Mouse (Mus musculus) midbrain, embryonic 12.5 days (tissue): ENCODE data around the gene Zscan21. TPM values are rescaled to one million over a fixed set of nuclear protein-coding genes. Genes with fewer than 3 reads are reported as not detected.

Source experiments
- ATAC-seq: fragments of 200-750 bp; cut with Nextera tagmentation; 2 replicates; pipeline ENCODE4 v1.8.0; 2017; ENCODE audit warnings: low read depth, moderate TSS enrichment, moderate library complexity; ENCODE audit not compliant: low FRiP score
- H3K27ac ChIP-seq: fragments of 300-500 bp; sonication (generic); replicated peaks from 2 replicates; pipeline ENCODE4 v1.5.1; 2016; ENCODE audit warnings: mild to moderate bottlenecking
- H3K27me3 ChIP-seq: fragments of 300-500 bp; sonication (generic); 2 replicates; pipeline ENCODE4 v1.6.1; 2016; ENCODE audit warnings: mild to moderate bottlenecking
- H3K36me3 ChIP-seq: fragments of 300-500 bp; sonication (generic); 2 replicates; pipeline ENCODE4 v1.6.1; 2016
- H3K4me1 ChIP-seq: fragments of 300-500 bp; sonication (generic); 2 replicates; pipeline ENCODE4 v1.6.1; 2016
- H3K4me2 ChIP-seq: fragments of 300-500 bp; sonication (generic); replicated peaks from 2 replicates; pipeline ENCODE4 v1.6.1; 2016; ENCODE audit warnings: mild to moderate bottlenecking, moderate library complexity
- H3K4me3 ChIP-seq: fragments of 300-500 bp; sonication (generic); 2 replicates; pipeline ENCODE4 v1.5.1; 2016; ENCODE audit warnings: mild to moderate bottlenecking
- H3K9ac ChIP-seq: fragments of 300-500 bp; sonication (generic); replicated peaks from 2 replicates; pipeline ENCODE4 v1.6.1; 2016; ENCODE audit warnings: mild to moderate bottlenecking, moderate library complexity
- H3K9me3 ChIP-seq: fragments of 300-500 bp; sonication (generic); 2 replicates; pipeline ENCODE4 v1.6.1; 2016; ENCODE audit warnings: mild to moderate bottlenecking
- WGBS: fragments of 180-500 bp; shearing (Covaris S2); methylation state at CpG from one replicate; pipeline ENCODE4 v1.1.7; 2016; 5-methylcytosine and 5-hydroxymethylcytosine counted together
- polyA plus RNA-seq: library from polyadenylated mRNA; unstranded; fragments of >200 nt; fragmentation: Nextera tagmentation; extraction: Ambion mirVana; gene quantifications from 2 replicates; pipeline ENCODE4 v1.2.1, GENCODE M21; 2016

Zscan21 gene
- polyA plus RNA-seq, 1 experiment from 2014 or later = 109 TPM

GRCm38 (mm10) chr5:138137257-138137656 lies 20.6 kb downstream of the Zscan21 start:
- no peak overlapping the region for H3K4me3 ChIP-seq
- no peaks in the 10 kb centered on the region for H3K27me3 ChIP-seq
- 92% methylated on average over 4 of the region's 4 CpGs for WGBS
- no peak overlapping the region for H3K9ac ChIP-seq
- no peak overlapping the region for H3K27ac ChIP-seq
- H3K4me1 ChIP-seq = no peaks in the 10 kb centered on the region
- no peak for ATAC-seq
- H3K9me3 ChIP-seq = no peaks in the 10 kb centered on the region
- H3K4me2 ChIP-seq = no peak overlapping the region
- H3K36me3 ChIP-seq = peaks cover 46% of the 10 kb centered on the region

DNA sequence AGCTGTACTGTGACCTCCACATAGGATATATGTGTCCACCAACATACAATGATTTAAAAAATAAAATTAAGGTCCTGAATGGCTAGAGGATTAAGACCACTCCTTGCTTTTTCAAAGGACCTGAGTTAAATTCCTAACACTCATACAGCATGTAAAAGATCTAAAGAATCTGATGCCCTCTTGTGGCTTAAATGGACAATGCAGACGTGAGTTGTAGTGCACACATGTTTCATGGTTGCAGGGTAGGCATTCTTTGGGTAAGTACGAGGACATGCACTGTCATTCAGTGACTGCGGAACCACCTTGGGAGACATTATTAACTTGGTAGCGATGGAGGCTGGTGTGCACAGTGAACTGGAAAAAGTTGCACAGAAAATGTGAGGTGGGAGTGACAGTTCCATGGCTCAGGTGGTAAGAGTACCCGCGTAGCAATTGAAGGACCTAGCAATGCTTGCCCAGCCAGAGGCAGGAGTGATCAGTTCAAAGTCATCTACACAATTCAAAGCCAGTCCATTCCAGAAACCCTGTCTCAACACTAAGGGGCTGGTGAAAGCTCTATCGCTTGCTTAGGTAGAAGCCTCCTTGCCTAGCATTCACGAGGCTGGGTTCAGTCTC lies 21.3 kb downstream of the Zscan21 start:
- no peaks in the 10 kb centered on the region for H3K4me1 ChIP-seq
- no peak overlapping the region for H3K27ac ChIP-seq
- 65% methylated on average over 8 of the region's 8 CpGs for WGBS
- no peaks in the 10 kb centered on the region for H3K27me3 ChIP-seq
- H3K36me3 ChIP-seq = peaks cover 41% of the 10 kb centered on the region
- ATAC-seq = 0 out of 2 replicates have a peak, but pooled peaks have one; percentile 30
- no peak overlapping the region for H3K4me2 ChIP-seq
- no peak overlapping the region for H3K9ac ChIP-seq
- H3K4me3 ChIP-seq = no peak overlapping the region
- no peaks in the 10 kb centered on the region for H3K9me3 ChIP-seq

DNA sequence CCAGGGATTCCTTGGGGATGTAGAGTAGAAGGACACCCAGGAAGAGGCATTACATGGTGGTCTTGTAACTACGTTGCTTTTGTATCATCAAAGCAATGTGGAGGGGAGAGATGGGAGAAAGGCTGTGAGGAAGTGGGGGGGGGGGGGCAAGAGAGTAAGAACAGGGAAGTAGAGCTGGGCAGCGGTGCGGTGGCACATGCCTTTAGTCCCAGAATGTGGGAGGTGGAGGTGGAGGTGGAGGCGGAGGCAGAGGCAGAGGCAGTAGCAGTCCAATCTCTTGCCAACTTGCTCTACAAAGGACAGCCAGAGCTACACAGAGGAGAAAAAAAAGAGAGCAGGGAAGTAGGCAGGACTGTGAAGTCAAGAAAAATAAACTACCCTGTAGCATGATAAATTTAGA lies 21.9 kb downstream of the Zscan21 start:
- no peak overlapping the region for H3K27ac ChIP-seq
- ATAC-seq = no peak
- H3K4me1 ChIP-seq = no peaks in the 10 kb centered on the region
- peaks cover 41% of the 10 kb centered on the region for H3K36me3 ChIP-seq
- H3K4me2 ChIP-seq = no peak overlapping the region
- no peaks in the 10 kb centered on the region for H3K27me3 ChIP-seq
- no peak overlapping the region for H3K9ac ChIP-seq
- no peaks in the 10 kb centered on the region for H3K9me3 ChIP-seq
- no peak overlapping the region for H3K4me3 ChIP-seq
- 82% methylated on average over 4 of the region's 4 CpGs for WGBS

- 91% methylated on average over 3 of the region's 3 CpGs for WGBS
- no peak overlapping the region for H3K27ac ChIP-seq
These were observed 37.7 kb downstream of the Zscan21 start for GRCm38 (mm10) chr5:138154390-138154789.

GRCm38 (mm10) chr5:138155443-138155976 lies 38.8 kb downstream of the Zscan21 start, which contains the start of gene Zfp113:
Gene Zfp113 (minus strand): TSS chr5:138155744.
- ATAC-seq = peak; percentile 96
- WGBS = 0% methylated on average over 31 of the region's 31 CpGs
- Histone ChIP-seq H3K4me1 (peaks cover 9% of the 10 kb centered on the region), H3K4me2 (peak within 1 kb of the TSS; percentile 71), H3K9me3 (no peaks in the 10 kb centered on the region), H3K27ac (peak within 1 kb of the TSS; percentile 94), H3K9ac (peak within 1 kb of the TSS; percentile 81), H3K27me3 (no peaks in the 10 kb centered on the region), H3K36me3 (peaks cover 22% of the 10 kb centered on the region), H3K4me3 (peak within 1 kb of the TSS; percentile 69)

More at GRCm38 (mm10) chr5:138154390-138154789, 37.7 kb downstream of the Zscan21 start:
- H3K4me3 ChIP-seq = peak overlapping the region; percentile 69
- H3K36me3 ChIP-seq = peaks cover 28% of the 10 kb centered on the region
- H3K4me2 ChIP-seq = peak overlapping the region; percentile 71
- no peak for ATAC-seq
- H3K9me3 ChIP-seq = no peaks in the 10 kb centered on the region
- H3K4me1 ChIP-seq = peaks cover 9% of the 10 kb centered on the region
- H3K27me3 ChIP-seq = no peaks in the 10 kb centered on the region
- H3K9ac ChIP-seq = peak overlapping the region; percentile 81

- H3K27ac ChIP-seq = peak overlapping the region; percentile 57; the same call in 1 of the 2 replicates
These were observed 43.6 kb downstream of the Zscan21 start for GRCm38 (mm10) chr5:138160224-138160762.

GRCm38 (mm10) chr5:138160842-138161665 lies 44.4 kb downstream of the Zscan21 start, which contains the start of gene Cops6:
Gene Cops6 (plus strand): TSS chr5:138161071.
- Histone ChIP-seq H3K4me1 (peaks cover 12% of the 10 kb centered on the region), H3K27ac (peak within 1 kb of the TSS; percentile 57), H3K4me2 (peak within 1 kb of the TSS; percentile 56), H3K36me3 (peaks cover 37% of the 10 kb centered on the region), H3K9ac (peak within 1 kb of the TSS; percentile 65), H3K27me3 (no peaks in the 10 kb centered on the region), H3K9me3 (no peaks in the 10 kb centered on the region), H3K4me3 (peak within 1 kb of the TSS; percentile 69)
- under 1% methylated on average over 42 of the region's 42 CpGs for WGBS
- peak; percentile 95 for ATAC-seq

More at GRCm38 (mm10) chr5:138160224-138160762, 43.6 kb downstream of the Zscan21 start:
- ATAC-seq = peak; percentile 12
- H3K4me2 ChIP-seq = peak overlapping the region; percentile 56
- peak overlapping the region; percentile 69 for H3K4me3 ChIP-seq
- WGBS = 69% methylated on average over 7 of the region's 7 CpGs
- peak overlapping the region; percentile 32; the same call in 1 of the 2 replicates for H3K9ac ChIP-seq
- H3K4me1 ChIP-seq = peaks cover 12% of the 10 kb centered on the region
- no peaks in the 10 kb centered on the region for H3K9me3 ChIP-seq
- no peaks in the 10 kb centered on the region for H3K27me3 ChIP-seq
- peaks cover 30% of the 10 kb centered on the region for H3K36me3 ChIP-seq

DNA sequence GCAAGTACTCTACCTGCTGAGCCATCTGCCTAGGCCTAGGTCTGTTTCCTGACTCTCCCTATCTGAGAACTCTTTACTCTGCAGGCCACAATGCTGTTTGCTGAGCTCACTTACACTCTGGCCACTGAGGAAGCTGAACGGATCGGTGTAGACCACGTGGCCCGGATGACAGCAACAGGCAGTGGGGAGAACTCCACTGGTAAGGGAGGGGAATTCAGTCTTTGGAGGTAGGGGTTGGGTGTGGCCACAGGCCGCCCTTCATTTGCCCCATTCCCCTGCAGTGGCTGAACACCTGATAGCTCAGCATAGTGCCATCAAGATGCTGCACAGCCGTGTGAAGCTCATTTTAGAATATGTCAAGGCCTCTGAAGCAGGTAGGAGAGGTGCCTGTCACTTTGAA lies 46.3 kb downstream of the Zscan21 start:
- WGBS = 88% methylated on average over 6 of the region's 6 CpGs
- Histone ChIP-seq H3K9me3 (no peaks in the 10 kb centered on the region), H3K4me3 (no peak overlapping the region), H3K4me1 (peaks cover 15% of the 10 kb centered on the region), H3K9ac (no peak overlapping the region), H3K27ac (no peak overlapping the region), H3K4me2 (no peak overlapping the region), H3K27me3 (no peaks in the 10 kb centered on the region), H3K36me3 (peaks cover 57% of the 10 kb centered on the region)
- no peak for ATAC-seq

DNA sequence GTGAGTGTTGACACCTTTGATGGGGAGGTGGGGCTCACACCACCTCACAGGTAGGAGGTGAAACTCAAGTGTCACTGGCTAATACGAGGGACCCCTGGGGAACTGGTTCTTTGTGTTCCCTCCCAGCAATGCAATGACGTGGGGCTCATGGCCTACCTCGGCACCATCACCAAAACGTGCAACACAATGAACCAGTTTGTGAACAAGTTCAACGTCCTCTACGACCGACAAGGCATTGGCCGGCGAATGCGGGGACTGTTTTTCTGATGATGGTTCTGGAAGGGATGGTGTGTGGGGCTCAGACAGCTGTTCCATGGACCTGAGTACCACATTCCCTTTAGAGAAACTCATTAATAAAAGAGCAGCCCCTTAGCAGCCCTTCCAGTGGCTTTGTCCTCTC lies 46.9 kb downstream of the Zscan21 start:
- Histone ChIP-seq H3K4me3 (no peak overlapping the region), H3K27ac (no peak overlapping the region; the same call in 1 of the 2 replicates), H3K9me3 (no peaks in the 10 kb centered on the region), H3K4me2 (no peak overlapping the region), H3K36me3 (peaks cover 63% of the 10 kb centered on the region), H3K9ac (no peak overlapping the region), H3K4me1 (peaks cover 15% of the 10 kb centered on the region), H3K27me3 (no peaks in the 10 kb centered on the region)
- 62% methylated on average over 10 of the region's 10 CpGs for WGBS
- no peak for ATAC-seq

- Histone ChIP-seq H3K9ac (no peak overlapping the region), H3K4me2 (no peak overlapping the region), H3K27me3 (no peaks in the 10 kb centered on the region), H3K4me3 (no peak overlapping the region), H3K27ac (no peak overlapping the region), H3K36me3 (peaks cover 75% of the 10 kb centered on the region), H3K4me1 (peaks cover 24% of the 10 kb centered on the region), H3K9me3 (no peaks in the 10 kb centered on the region)
- whole genome bisulfite sequencing = 87% methylated on average over 8 of the region's 8 CpGs
- no peak for ATAC-seq
These were observed 48.9 kb downstream of the Zscan21 start for GRCm38 (mm10) chr5:138165594-138165993.

- peaks cover 23% of the 10 kb centered on the region for H3K4me1 ChIP-seq
- peak overlapping the region; percentile 90 for H3K4me2 ChIP-seq
- H3K4me3 ChIP-seq = peak overlapping the region; percentile 80
- WGBS = under 1% methylated on average over 47 of the region's 47 CpGs
- H3K27ac ChIP-seq = peak overlapping the region; percentile 92
- no peaks in the 10 kb centered on the region for H3K27me3 ChIP-seq
- peaks cover 61% of the 10 kb centered on the region for H3K36me3 ChIP-seq
- H3K9me3 ChIP-seq = no peaks in the 10 kb centered on the region
- peak overlapping the region; percentile 80 for H3K9ac ChIP-seq
- peak; percentile 89 for ATAC-seq
These were observed 54.3 kb downstream of the Zscan21 start for GRCm38 (mm10) chr5:138170936-138171561.
